Mouse (Mus musculus) CH12.LX (cell line): ENCODE data around the gene Slfn14. TPM values are rescaled to one million over a fixed set of nuclear protein-coding genes. Genes with fewer than 3 reads are reported as not detected.

Source experiments
- DNase-seq: peaks from one replicate; pipeline ENCODE4 v3.0.0-alpha.2; 2013; ENCODE audit errors: extremely low read depth
- H3K27ac ChIP-seq: 2 replicates; pipeline ENCODE4 v1.5.1; 2012; ENCODE audit warnings: low read depth, mild to moderate bottlenecking, control low read depth, moderate library complexity; ENCODE audit not compliant: insufficient read depth
- H3K27me3 ChIP-seq: replicated peaks from 2 replicates; pipeline ENCODE3; 2012; ENCODE audit warnings: inconsistent platforms
- H3K36me3 ChIP-seq, 2 experiments: replicated peaks in 1 of 2; 2 replicates each; pipeline versions ENCODE3 to v1.6.1; 2012; ENCODE audit warnings: inconsistent platforms in 1 of 2, low read length in 1 of 2, mild to moderate bottlenecking in 1 of 2, mixed read lengths in 1 of 2, moderate library complexity in 1 of 2; ENCODE audit not compliant: control insufficient read depth in 1 of 2, insufficient read depth in 1 of 2
- H3K4me1 ChIP-seq, 2 experiments: 2 replicates each; pipeline ENCODE4 v1.6.1; 2012; ENCODE audit warnings: inconsistent platforms in 1 of 2, moderate library complexity in 1 of 2; ENCODE audit not compliant: insufficient read depth in 2 of 2, control insufficient read depth in 1 of 2
- H3K4me2 ChIP-seq: 2 replicates; pipeline ENCODE4 v1.6.1; 2012; ENCODE audit warnings: low read depth, mild to moderate bottlenecking, control low read depth; ENCODE audit not compliant: poor library complexity, insufficient read depth, severe bottlenecking
- H3K4me3 ChIP-seq, 3 experiments: fragments of 150-350 bp in 1 of 3; sonication (generic) in 1 of 3; replicated peaks in 1 of 3; 2 replicates each; pipeline versions ENCODE3 to v1.5.1; 2011 to 2012; ENCODE audit warnings: low read depth in 2 of 3, low read length in 2 of 3, mild to moderate bottlenecking in 2 of 3, moderate library complexity in 2 of 3, control low read depth in 1 of 3, improper control_type of control experiment in 1 of 3, inconsistent platforms in 1 of 3, mixed read lengths in 1 of 3; ENCODE audit not compliant: poor library complexity in 1 of 3
- H3K79me2 ChIP-seq: replicated peaks from 2 replicates; pipeline ENCODE4 v1.6.1; 2012; ENCODE audit warnings: mild to moderate bottlenecking, moderate library complexity; ENCODE audit not compliant: control insufficient read depth, poor library complexity, insufficient read depth, severe bottlenecking; ENCODE audit errors: extremely low read depth
- H3K9ac ChIP-seq: 2 replicates; pipeline ENCODE4 v1.6.1; 2012; ENCODE audit warnings: low read depth, mild to moderate bottlenecking, control low read depth, moderate library complexity; ENCODE audit not compliant: insufficient read depth
- H3K9me3 ChIP-seq: replicated peaks from 2 replicates; pipeline ENCODE3; 2012; ENCODE audit warnings: low read length, inconsistent platforms, mixed read lengths
- BHLHE40 ChIP-seq: IDR thresholded peaks from 2 replicates; pipeline ENCODE4 v1.6.1; 2011; ENCODE audit warnings: mild to moderate bottlenecking, low read depth, low read length, improper control_type of control experiment
- CHD2 ChIP-seq: IDR thresholded peaks from 2 replicates; pipeline ENCODE4 v1.6.1; 2011; ENCODE audit warnings: low read length, improper control_type of control experiment
- CTCF ChIP-seq, 2 experiments: IDR thresholded peaks in 1 of 2; conservative IDR thresholded peaks in 1 of 2; 2 replicates each; pipeline ENCODE4 v1.5.1; 2011 to 2012; ENCODE audit warnings: low read depth in 2 of 2, low read length in 2 of 2, improper control_type of control experiment in 1 of 2, inconsistent platforms in 1 of 2, mild to moderate bottlenecking in 1 of 2, moderate library complexity in 1 of 2
- E2F4 ChIP-seq: IDR thresholded peaks from 2 replicates; pipeline ENCODE4 v1.6.1; 2011; ENCODE audit warnings: low read depth, low read length, improper control_type of control experiment; ENCODE audit not compliant: insufficient replicate concordance
- ELF1 ChIP-seq: IDR thresholded peaks from 2 replicates; pipeline ENCODE4 v1.6.1; 2014; ENCODE audit warnings: low read depth, mild to moderate bottlenecking, inconsistent platforms, low read length, improper control_type of control experiment
- EP300 ChIP-seq: IDR thresholded peaks from 2 replicates; pipeline ENCODE4 v1.6.1; 2011; ENCODE audit warnings: low read length, improper control_type of control experiment
- ETS1 ChIP-seq: conservative IDR thresholded peaks from 2 replicates; pipeline ENCODE4 v1.6.1; 2012; ENCODE audit warnings: low read depth, mild to moderate bottlenecking, inconsistent platforms, low read length, improper control_type of control experiment, moderate library complexity
- JUN ChIP-seq: IDR thresholded peaks from 2 replicates; pipeline ENCODE4 v1.6.1; 2011; ENCODE audit warnings: low read depth, mild to moderate bottlenecking, low read length, improper control_type of control experiment, moderate library complexity; ENCODE audit not compliant: insufficient read depth
- JUND ChIP-seq: conservative IDR thresholded peaks from 2 replicates; pipeline ENCODE4 v1.6.1; 2011; ENCODE audit warnings: low read depth, low read length, improper control_type of control experiment
- KAT2A ChIP-seq: IDR thresholded peaks from 2 replicates; pipeline ENCODE4 v1.6.1; 2012; ENCODE audit warnings: low read length, improper control_type of control experiment, inconsistent platforms; ENCODE audit not compliant: insufficient replicate concordance
- MAFK ChIP-seq: IDR thresholded peaks from 2 replicates; pipeline ENCODE4 v1.6.1; 2011; ENCODE audit warnings: low read length, improper control_type of control experiment; ENCODE audit not compliant: insufficient replicate concordance
- MAX ChIP-seq: IDR thresholded peaks from 2 replicates; pipeline ENCODE4 v1.6.1; 2011; ENCODE audit warnings: low read length, improper control_type of control experiment
- MAZ ChIP-seq: IDR thresholded peaks from 2 replicates; pipeline ENCODE4 v1.6.1; 2012; ENCODE audit warnings: low read depth, mild to moderate bottlenecking, inconsistent platforms, low read length, improper control_type of control experiment, moderate library complexity
- MEF2A ChIP-seq: IDR thresholded peaks from 2 replicates; pipeline ENCODE4 v1.6.1; 2014; ENCODE audit warnings: low read depth, mild to moderate bottlenecking, inconsistent platforms, low read length, improper control_type of control experiment, borderline replicate concordance
- MYC ChIP-seq: IDR thresholded peaks from 2 replicates; pipeline ENCODE4 v1.6.1; 2011; ENCODE audit warnings: low read depth, mild to moderate bottlenecking, improper control_type of control experiment, low read length
- NELFE ChIP-seq: IDR thresholded peaks from 2 replicates; pipeline ENCODE4 v1.6.1; 2011; ENCODE audit warnings: low read depth, low read length, improper control_type of control experiment
- NRF1 ChIP-seq: IDR thresholded peaks from 2 replicates; pipeline ENCODE4 v1.6.1; 2014; ENCODE audit warnings: low read depth, mild to moderate bottlenecking, inconsistent platforms, low read length, improper control_type of control experiment, moderate library complexity
- PAX5 ChIP-seq: IDR thresholded peaks from 2 replicates; pipeline ENCODE4 v1.6.1; 2012; ENCODE audit warnings: low read length, inconsistent platforms, mixed read lengths
- POLR2A ChIP-seq: IDR thresholded peaks from 2 replicates; pipeline ENCODE4 v1.6.1; 2011; ENCODE audit warnings: low read depth, mild to moderate bottlenecking, improper control_type of control experiment, low read length
- POLR2AphosphoS2 ChIP-seq: IDR thresholded peaks from 2 replicates; pipeline ENCODE4 v1.6.1; 2011; ENCODE audit warnings: low read depth, low read length, improper control_type of control experiment
- RCOR1 ChIP-seq: conservative IDR thresholded peaks from 2 replicates; pipeline ENCODE4 v1.6.1; 2012; ENCODE audit warnings: low read depth, mild to moderate bottlenecking, inconsistent platforms, low read length, improper control_type of control experiment
- SIN3A ChIP-seq: IDR thresholded peaks from 2 replicates; pipeline ENCODE4 v1.6.1; 2012; ENCODE audit warnings: low read length, improper control_type of control experiment, inconsistent platforms
- SMC3 ChIP-seq: IDR thresholded peaks from 2 replicates; pipeline ENCODE4 v1.6.1; 2011; ENCODE audit warnings: low read depth, low read length, improper control_type of control experiment
- TBP ChIP-seq: conservative IDR thresholded peaks from 2 replicates; pipeline ENCODE4 v1.6.1; 2011; ENCODE audit warnings: low read depth, low read length, improper control_type of control experiment
- UBTF ChIP-seq: IDR thresholded peaks from 2 replicates; pipeline ENCODE4 v1.6.1; 2012; ENCODE audit warnings: low read depth, mild to moderate bottlenecking, inconsistent platforms, low read length, improper control_type of control experiment, moderate library complexity
- USF1 ChIP-seq: IDR thresholded peaks from 2 replicates; pipeline ENCODE4 v1.6.1; 2014; ENCODE audit warnings: low read depth, mild to moderate bottlenecking, inconsistent platforms, low read length, improper control_type of control experiment
- ZC3H11A ChIP-seq: IDR thresholded peaks from 2 replicates; pipeline ENCODE4 v1.6.1; 2012; ENCODE audit warnings: low read depth, mild to moderate bottlenecking, inconsistent platforms, low read length, improper control_type of control experiment
- ZKSCAN1 ChIP-seq: IDR thresholded peaks from 2 replicates; pipeline ENCODE4 v1.6.1; 2012; ENCODE audit warnings: low read depth, inconsistent platforms, low read length, improper control_type of control experiment, borderline replicate concordance
- ZMIZ1 ChIP-seq: IDR thresholded peaks from 2 replicates; pipeline ENCODE4 v1.6.1; 2012; ENCODE audit warnings: low read depth, mild to moderate bottlenecking, inconsistent platforms, low read length, improper control_type of control experiment
- ZNF384 ChIP-seq: IDR thresholded peaks from 2 replicates; pipeline ENCODE4 v1.6.1; 2012; ENCODE audit warnings: low read depth, low read length, improper control_type of control experiment, inconsistent platforms
- dilution Hi-C: fragments of 300-500 bp; cut with MboI; formaldehyde crosslinking; loops from 2 replicates; pipeline ENCODE4 v1.14.3; 2020; ENCODE audit warnings: low sequenced_read_pairs; ENCODE audit not compliant: extremely low pct_unique_long_range_greater_than_20kb, extremely low pct_ligation_motif_present
- in situ Hi-C: fragments of 300-500 bp; cut with MboI; formaldehyde crosslinking; loops from 3 replicates; pipeline ENCODE4 v1.14.3; 2019; ENCODE audit warnings: low sequenced_read_pairs, low pct_ligation_motif_present, low pct_unique_long_range_greater_than_20kb, mixed read lengths
- polyA plus RNA-seq: library from polyadenylated mRNA; unstranded; fragments of >175 nt; gene quantifications from 2 replicates; pipeline ENCODE4 v1.2.1, GENCODE M21; 2012; ENCODE audit warnings: low read depth; ENCODE audit not compliant: insufficient read length
- total RNA-seq, 2 experiments: library from RNA; depleted of rRNA; stranded (reverse); fragments of 300-350 nt in 1 of 2; fragments of >200 nt in 1 of 2; gene quantifications; 2 replicates each; pipeline ENCODE4 v1.2.3; 2012 to 2014

The Slfn14 gene
- total and polyA plus RNA-seq, 3 experiments: not detected

- TF ChIP-seq ETS1 (no peak), PAX5 (no peak), JUN (no peak), EP300 (no peak), SIN3A (no peak), SMC3 (peak; percentile 33), POLR2A (peak; percentile 80; the same call in 1 of the 2 replicates), JUND (peak; percentile 16; the same call in 1 of the 2 replicates), CHD2 (no peak), ZKSCAN1 (no peak), MAZ (no peak), ELF1 (no peak), CTCF (conservative IDR thresholded peaks at IDR 0.05 in 1 of 2, IDR thresholded peaks at IDR 0.05 in 1 of 2; ENCODE audit: low read depth in 2 of 2, low read length in 2 of 2) (peak; percentile 48 to 84; a peak in 3 of 4 replicates), E2F4 (no peak)
- TF ChIP-seq, all 38 proteins: peak for 7
These were observed 14.3 kb downstream of the Slfn14 start (continued) for GRCm38 (mm10) chr11:83271951-83272843.

GRCm38 (mm10) chr11:83271151-83271950 lies 15.2 kb downstream of the Slfn14 start:
- peaks cover 3 to 17% of the 10 kb centered on the region in 2 experiments; a peak in 3 of 4 replicates for H3K4me1 ChIP-seq
- DNase-seq: peak; percentile 97
- peak overlapping the region; percentile 74 for H3K4me2 ChIP-seq
- H3K9ac ChIP-seq: peak overlapping the region; percentile 83
- H3K27ac ChIP-seq: no peak overlapping the region
- dilution Hi-C loops: no loop called here
- H3K36me3 ChIP-seq: no peaks in the 10 kb centered on the region
- no peaks in the 10 kb centered on the region for H3K9me3 ChIP-seq
- H3K79me2 ChIP-seq: no peaks in the 10 kb centered on the region
- H3K4me3 ChIP-seq: peak overlapping the region; percentile 47 to 79 (median 55)
- in situ Hi-C loops: no loop called here
- H3K27me3 ChIP-seq: peaks cover 35% of the 10 kb centered on the region
- TF ChIP-seq NELFE (peak; percentile 99), MAZ (peak; percentile 94), MEF2A (peak; percentile 88), MAX (peak; percentile 44), BHLHE40 (peak; percentile 62), ELF1 (peak; percentile 68), UBTF (no peak), ZC3H11A (no peak; the same call in 1 of the 2 replicates), RCOR1 (no peak; the same call in none of the 2 replicates), MYC (peak; percentile 68; the same call in 1 of the 2 replicates), ETS1 (peak; percentile 95), JUND (peak; percentile 83), POLR2A (peak; percentile 98), CTCF (conservative IDR thresholded peaks at IDR 0.05 in 1 of 2, IDR thresholded peaks at IDR 0.05 in 1 of 2; ENCODE audit: low read depth in 2 of 2, low read length in 2 of 2) (no peak), USF1 (no peak), ZNF384 (peak; percentile 75), CHD2 (peak; percentile 72; the same call in 1 of the 2 replicates), KAT2A (no peak), NRF1 (peak; percentile 10), SMC3 (peak; percentile 20; the same call in 1 of the 2 replicates), MAFK (peak; percentile 64), ZMIZ1 (peak; percentile 100), POLR2AphosphoS2 (peak; percentile 100), TBP (peak; percentile 99), E2F4 (0 out of 2 replicates have a peak, but pooled peaks have one; percentile 62), SIN3A (peak; percentile 84)
